Mouse (Mus musculus) megakaryocyte, embryonic 14.5 days (primary cell): ENCODE measurements around the gene Slc35c2.

Experiments used
- FLI1 ChIP-seq: IDR thresholded peaks from 2 replicates; pipeline ENCODE4 v1.6.1; 2012; ENCODE audit warnings: low read length, inconsistent platforms, mixed read lengths
- GATA1 ChIP-seq: IDR thresholded peaks from 3 replicates; pipeline ENCODE4 v1.6.1; 2012; ENCODE audit warnings: mixed read lengths, low read length, inconsistent platforms, borderline replicate concordance

DNA sequence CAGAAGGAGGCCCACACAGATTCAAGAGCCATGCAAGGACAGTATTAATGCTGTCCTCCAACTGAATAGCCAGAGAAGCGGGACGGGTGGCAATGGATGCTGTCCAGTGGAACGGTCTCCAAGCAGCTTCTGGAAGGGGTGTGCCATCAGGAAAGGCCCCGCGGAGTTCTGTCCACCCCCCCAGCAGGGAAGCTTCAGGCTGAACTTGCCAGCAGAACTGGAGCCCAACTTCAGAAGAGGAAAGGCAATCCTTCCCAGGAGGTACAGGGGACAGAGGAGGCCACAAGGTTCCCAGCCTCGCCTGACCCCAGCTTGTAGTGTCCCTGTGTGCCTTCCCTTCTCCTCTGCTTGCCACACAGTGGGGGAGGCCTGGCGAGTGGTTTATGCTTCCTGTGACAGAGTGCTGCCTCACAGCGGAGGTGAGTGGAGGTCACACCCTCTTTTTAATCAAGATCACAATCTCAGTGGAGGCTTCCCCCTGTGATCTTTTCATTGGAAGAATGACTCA is 33.8 kb upstream of the Slc35c2 start:
- TF ChIP-seq GATA1 = no peak
- TF ChIP-seq FLI1 = no peak
